Mouse (Mus musculus): ENCODE data around the gene St6gal1. TPM values are rescaled to one million over a fixed set of nuclear protein-coding genes. Genes with fewer than 3 reads are reported as not detected.
"Not testable (repeated sequence)": the region's sequence is repeated elsewhere in the genome, so short reads cannot be mapped to it uniquely, and the experiment has no call there.

St6gal1 gene
- 10 to 100 TPM; 41.4 to 48.5 TPM for total RNA-seq (2021)
- long read RNA-seq, experiment 1, full-length matches to known transcripts: 2 of 36 reads
- long read RNA-seq, experiment 1, partial matches to known transcripts: 29 of 36 reads
- long read RNA-seq, experiment 1, other reads (novel, unspliced or antisense): 5 of 36 reads
- long read RNA-seq, experiment 2, full-length matches to known transcripts: 17 of 24 reads
- long read RNA-seq, experiment 2, partial matches to known transcripts: 1 of 24 reads
- long read RNA-seq, experiment 2, other reads (novel, unspliced or antisense): 6 of 24 reads

DNA sequence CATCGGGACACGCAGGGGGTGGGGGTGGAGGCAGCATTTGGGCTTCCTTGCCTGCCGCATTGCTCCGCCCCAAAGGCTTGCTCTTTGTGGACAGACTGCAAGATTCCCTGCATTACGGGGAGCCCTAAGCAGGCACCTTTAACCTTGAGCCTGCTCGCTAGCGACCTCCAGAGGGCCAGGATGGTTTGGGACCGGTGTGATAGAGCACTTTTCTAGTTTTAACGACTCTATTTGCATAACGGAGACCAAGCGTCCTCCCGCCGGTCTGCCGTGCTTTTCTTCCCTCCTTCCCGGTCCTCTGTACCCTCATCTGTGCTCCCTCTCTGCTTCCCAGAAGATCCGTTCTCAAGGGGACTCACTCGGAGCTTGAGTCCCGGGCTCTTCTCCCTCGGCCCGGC lies at the start of gene St6gal1:
Gene St6gal1 (plus strand): TSS at position 70 of the 398 bp plus-strand sequence.
- peak; percentile 92 for DNase-seq

DNA sequence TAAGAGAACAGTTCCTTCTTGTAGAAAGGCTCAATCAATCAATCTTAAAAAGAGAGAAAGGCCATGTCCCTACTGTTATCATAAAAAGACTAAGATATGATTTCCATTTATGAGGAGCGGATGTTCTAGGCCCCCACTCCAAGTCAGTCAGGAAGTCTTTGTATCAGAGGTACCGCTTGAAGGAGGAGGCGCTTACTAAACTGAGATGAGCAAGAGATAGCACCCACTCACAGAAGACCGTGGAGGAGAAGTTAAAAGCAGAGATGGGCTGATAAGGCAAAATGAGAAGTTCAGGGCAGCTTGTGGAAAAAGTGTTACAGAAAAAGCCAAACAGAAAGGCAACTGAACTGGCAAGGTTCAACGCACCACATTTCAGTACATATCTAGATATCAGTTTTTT lies 49.7 kb upstream of the St6gal1 start:
- DNase-seq: no peak

DNA sequence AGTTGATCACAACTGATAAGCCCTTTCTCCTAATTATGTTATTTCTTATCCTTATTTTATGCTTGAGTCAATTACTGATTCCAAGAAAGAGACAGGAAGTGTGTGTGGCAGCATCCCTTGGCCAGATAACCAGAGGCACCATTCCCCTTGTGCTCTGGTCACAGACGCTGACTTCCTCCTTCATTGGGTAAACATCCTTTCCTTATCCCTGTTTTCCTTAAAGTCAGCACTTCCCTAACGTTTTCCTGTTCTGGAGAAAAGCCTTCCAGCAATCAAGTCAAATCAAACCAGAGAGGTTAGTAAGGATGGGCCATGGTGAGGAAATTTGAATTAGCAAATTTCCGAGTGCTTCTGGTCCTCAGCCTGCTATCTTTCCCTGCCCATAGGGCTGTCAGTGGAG lies 48.6 kb upstream of the St6gal1 start:
- no peak for DNase-seq

DNA sequence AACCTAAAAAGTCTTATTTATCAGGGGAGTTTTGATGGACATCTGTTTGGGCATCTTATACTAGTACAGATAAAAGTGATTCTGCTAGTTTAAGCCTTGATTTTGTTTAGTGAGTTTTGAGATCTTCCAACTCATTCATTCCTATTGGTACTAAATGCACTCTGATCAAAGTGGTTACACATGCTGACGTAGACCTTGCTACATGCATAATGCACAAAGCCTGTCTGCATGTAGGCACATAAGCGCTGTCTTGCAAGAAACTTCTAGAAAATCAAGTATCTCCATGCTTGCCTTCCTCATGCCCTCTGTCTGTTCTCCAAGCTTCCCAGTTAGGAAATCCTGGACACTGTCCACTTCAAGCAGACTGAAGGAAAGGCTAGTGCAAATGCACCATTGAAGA lies 46.7 kb upstream of the St6gal1 start:
- no peak for DNase-seq

DNA sequence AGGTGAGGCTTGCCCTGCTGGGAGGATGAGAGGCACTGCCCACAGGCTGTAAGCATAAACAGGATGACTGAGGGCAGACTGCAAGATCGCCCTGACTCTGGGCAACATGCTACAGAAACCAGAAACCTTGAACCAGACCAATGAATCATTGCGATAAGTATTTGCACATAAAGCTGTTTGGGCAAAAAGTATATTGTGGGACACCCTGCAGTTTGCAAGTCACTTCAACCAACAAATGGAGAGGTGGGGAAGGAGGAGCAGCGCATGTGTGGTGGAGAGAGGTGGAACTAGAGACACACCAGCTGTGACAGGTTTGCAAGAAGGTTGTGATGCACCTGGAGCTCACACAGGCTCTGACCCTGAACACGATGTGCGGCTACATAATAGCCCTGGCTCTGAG lies 45.7 kb upstream of the St6gal1 start:
- peak; percentile 18 for DNase-seq

DNA sequence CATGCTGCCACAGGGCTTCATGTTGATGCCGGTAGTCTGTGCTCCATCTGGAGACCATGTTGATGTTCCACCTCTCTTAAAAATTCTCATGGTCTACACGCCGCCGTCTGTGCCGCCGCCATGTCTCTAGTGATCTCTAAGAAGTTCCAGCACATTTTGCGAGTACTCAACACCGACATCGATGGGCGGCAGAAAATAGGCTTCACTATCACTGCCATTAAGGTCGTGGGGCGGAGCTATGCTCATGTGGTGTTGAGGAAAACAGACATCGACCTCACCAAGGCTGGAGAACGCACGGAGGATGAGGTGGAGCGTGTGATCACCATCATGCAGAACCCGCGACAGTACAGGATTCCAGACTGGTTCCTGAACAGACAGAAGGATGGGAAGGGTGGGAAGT lies 45.1 kb upstream of the St6gal1 start:
- DNase-seq: not testable (repeated sequence)

DNA sequence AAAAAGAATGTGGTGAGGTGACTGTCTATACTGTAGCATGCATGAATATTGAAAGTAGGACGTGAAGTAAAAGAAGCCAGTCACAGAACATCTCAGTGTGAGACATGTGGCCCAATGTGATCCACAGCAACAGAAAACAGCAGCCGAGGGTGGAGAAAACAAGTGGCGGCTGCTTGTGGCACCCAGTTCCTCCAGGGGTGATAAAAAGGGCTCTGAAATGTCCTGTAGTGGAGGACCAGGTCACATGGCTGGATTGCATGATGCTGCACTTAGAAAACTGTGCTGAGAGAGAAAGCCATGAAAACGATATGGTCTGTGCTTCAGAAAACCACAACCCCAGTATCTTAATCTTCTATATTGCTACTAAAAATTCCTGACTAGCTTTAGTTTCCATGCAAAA lies 43.5 kb upstream of the St6gal1 start:
- no peak for DNase-seq

DNA sequence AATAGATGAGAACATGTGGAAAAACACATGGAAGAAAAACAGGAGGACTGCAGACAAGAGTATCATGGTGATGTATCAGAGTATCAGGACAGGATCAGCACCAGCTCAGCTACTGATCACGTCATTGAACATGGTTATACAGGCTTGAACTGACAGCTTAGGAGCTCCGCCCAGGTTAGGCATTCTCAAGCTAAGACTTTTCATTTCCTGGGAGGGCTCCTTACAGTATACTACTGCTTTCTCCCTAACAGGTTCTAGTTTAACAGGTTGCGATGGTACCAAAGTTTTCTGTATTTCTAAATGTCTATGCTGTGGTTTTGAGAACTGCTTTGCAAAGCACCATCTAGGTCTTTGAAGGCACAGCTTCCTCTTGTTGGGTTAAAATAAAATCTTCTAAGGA lies 43.1 kb upstream of the St6gal1 start:
- no peak for DNase-seq

DNA sequence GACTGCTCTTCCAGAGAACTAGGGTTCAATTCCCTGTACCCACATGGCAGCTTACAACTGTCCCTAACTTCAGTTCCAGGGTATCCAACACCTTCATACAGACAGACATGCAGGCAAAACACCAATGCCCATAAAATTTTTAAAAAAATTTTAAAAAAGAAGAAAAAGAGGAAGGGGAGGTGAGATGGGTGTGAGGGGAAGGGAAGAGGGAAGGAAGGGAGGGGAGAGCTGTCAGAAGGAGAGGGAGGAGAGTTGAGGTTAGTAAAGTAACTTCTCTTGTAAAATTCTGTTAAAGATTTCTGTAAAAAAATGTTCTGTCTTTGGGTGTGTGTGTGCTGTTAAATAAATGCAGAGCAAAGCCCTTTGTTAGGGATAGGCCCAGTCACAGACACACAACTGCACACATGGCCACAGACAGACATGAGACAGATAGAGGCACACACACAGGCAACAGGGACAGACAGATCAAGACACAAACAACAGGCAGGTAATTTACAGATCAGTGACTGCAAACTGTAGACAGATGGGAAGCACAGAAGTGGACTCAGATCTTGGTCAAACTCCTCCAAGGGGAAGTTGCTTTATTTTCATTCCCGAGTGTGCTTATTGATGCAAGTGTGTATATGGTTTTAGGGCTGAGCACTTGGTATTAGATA lies 42.5 kb upstream of the St6gal1 start:
- no peak for DNase-seq

DNA sequence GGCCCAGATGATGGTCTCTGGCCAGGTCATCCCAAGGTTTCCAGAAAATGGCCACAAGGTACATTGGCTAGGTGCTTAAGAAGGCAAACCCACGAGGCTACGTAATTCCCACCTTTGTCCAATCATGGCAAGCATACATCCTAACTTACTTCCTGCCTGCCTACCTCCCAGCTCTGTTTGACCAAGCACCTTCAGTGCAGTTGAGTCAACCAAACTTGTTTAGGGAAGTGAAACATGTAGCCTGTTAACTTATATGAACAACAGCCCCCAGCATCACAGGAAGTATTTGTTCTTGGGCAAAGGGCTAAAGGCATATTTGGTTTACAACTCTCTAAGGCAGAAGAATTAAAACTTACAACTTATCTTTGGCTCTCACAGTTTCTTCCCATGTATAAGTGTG lies 38.7 kb upstream of the St6gal1 start:
- DNase-seq: no peak

DNA sequence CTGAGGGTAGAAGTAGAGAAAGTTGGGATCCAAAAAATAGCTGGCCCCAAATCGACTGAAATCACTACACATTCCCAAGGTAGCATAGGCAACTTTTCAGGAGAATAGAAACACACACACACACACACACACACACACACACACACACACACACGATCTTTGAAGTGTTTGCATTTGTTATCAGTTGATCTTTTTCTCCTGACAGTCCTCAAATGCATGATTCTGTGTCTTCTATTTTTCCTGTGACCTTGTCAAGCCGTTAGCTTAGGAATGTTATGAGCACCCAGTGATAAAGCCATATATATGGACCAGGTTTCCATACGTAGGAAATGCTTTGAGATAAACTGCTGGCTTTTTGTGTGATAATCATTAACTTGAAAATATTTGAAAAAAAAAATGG lies 38.1 kb upstream of the St6gal1 start:
- no peak for DNase-seq

DNA sequence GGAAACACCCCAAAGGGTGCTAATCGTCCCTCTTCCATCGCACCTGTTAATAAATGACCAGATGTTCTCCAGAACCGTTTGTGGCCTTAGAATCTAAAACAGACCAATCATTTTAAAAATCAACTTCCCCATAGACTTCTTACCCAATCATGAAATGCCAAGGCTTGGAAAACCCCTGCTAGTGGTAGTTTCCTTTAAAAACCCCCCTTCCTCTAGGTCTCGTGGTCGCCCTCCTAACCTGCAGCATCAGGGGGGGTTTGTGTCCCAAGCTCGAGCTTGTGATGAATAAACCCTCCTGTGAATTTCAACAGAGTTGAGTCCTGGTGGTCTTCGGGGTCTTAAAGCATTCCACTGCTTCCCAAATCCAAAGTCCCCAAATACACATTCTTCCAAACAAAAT lies 36.6 kb upstream of the St6gal1 start:
- no peak for DNase-seq

DNA sequence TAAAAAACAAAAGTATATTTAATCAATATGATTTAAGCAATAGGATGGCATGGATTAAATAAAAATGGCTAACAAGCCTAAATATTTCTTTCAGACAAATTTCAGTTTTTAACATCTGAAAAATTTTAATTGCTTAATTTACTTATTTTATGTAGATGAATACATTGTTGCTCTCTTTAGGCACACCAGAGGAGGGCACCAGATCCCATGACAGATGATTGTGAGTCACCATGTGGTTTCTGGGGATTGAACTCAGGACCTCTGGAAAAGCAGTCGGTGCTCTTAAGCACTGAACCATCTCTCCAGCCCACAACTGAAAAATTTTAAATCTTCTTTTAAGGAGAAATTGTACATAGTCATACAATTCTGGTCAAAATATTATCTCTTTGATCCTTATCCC lies 34.9 kb upstream of the St6gal1 start:
- no peak for DNase-seq

DNA sequence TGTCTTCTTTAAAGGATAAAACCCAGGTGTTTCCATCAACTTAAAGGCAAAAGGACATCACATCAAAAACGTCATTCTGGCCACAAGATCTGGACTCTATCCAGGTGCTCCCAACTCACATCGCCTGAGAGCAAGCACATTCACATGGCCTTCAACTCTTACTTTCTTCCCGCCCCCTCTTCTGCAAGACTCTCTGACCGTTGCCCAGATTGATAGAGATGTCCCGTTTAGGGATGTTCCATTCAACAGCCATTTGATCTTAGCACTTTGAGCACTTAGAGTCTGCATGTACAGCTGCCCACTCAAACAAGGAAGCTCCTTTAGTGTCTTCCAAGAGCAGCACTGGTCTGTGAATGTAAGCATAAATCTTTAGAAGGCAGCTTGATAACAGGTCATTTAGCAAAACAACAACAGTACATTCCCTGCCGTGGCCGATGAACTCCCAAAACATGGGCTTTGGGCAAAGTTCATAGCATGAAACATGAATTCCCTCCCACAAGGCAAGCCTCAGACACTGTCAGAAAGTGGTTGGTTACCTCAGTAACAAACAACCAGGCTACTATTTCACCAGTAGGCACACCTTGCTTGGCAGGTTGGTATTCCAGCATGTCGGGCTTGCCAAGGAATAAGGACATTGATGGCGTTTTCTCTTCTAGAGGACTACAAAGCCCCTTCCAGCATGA lies 32.8 kb upstream of the St6gal1 start:
- DNase-seq: no peak

DNA sequence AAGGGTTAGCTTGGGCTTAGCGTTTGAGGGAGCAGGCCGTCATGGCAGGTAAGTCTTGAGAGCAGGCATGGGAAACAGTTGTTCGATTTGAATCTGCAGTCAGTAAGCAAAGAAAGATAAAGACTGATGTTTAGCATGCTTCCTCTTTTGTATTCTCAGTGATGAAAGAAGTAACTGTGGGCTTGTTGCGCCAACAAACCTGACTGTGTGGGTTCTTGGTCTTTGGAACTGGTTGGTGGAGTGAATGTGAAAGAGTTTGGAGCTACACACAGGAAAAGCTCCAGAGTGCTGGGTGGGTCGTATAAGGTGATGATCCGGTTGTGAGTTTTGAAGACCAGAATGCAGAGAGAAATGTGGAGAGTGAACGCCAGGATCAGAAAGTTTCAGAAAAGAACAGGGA lies 28.9 kb upstream of the St6gal1 start:
- no peak for DNase-seq

DNA sequence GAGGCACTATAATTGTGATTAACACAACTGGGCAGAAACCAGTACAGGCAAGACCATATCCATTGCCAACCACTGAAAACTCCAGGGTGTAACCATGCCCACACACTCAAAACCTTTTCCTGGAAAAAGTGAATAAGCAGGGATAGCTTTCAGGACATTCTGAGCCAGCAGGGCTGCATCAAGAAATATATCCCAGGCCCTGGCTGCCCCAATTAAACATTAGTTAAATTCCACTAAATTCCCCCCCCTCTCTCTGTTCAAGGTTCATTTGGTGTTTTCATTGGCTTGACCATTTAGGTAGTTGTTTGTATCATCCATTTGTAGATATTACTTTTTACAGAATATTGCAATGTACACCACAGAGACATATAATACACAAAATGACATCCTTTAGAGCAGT lies 28.2 kb upstream of the St6gal1 start:
- DNase-seq: no peak

DNA sequence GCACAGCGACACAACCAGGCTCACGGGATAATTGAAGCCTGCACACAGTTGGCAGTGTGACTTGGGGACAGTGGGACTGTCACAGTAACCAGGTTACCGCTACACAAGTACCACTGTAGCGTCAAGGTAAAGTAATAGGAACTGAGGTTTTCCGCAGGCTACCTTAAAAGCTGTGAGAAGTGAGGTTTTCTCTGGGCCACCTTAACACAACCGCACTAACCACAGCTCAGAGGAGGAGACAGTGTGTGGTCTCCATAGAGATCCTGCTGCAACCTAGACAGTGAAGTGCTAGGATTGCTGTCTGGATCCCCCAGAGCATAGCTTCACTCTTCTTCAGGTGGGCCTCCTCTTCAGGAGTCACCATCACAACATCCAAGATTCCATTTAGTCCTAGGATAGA lies 27.7 kb upstream of the St6gal1 start:
- no peak for DNase-seq

DNA sequence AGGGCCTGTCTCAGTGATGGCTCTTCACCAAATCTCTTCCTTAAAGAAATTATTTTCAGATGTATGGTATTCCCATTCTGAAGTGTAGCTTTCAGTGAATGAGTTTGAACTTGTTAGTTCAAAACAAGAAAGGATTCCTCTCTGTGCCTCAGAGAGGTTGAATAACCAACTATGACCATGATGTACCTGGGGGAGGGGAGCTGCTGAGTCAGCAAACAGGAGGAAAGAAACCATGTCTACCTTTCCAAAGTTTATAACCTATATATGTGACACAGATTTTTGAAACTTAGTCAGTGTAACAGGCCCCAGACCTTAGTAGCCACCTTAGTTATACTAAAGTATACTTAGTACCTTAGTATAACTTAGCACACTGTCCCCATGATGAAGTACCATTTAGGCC lies 23.0 kb upstream of the St6gal1 start:
- DNase-seq: no peak

DNA sequence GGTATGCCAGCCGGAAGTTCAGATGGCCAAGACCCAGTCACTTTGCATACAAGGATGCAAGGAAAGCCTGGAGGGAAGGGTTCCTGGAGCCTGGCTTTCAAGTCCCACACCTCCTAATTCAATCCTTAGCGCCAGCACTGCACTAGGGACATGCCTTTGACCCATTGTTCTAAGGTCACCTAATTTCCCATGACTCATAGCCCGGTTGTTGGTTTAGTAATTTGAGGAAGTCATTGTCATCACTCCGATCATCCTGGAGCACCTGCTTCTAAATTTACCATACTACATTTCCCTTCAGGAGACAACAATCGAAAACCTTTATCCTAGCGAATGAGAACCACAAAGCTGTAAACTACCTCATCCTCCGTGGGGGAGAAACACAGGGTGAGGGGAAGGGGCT lies 10.2 kb upstream of the St6gal1 start:
- no peak for DNase-seq

DNA sequence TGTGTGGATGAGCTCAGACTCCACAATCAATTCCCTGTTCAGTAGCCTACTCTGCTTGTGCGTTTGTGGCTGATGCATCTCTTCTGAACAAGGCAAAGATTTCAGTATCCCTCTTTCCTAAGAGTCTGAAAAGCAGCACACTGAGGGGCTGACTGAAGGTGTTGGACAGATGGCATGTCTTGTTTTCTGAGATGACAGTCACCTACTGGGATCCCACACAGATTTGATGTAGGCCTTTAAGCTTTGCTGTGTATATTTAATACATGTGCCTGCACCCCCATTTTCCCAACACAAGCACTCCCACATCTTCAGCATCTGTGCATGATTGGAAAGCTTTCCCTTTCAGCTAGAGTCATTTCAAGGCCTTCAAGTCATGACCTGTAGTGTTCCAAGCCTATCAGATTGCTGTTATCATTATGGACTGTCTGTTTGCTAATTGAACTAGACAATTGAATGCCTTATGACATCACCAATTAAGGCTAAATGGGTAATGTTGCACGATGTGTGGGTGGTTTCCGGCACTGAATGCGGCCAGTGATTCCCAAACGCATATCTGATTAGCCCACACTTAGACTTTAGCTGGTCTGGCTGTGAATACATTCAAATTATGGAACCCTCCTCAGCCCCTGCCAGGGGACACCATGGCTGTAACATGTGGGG lies 9.2 kb upstream of the St6gal1 start:
- no peak for DNase-seq

DNA sequence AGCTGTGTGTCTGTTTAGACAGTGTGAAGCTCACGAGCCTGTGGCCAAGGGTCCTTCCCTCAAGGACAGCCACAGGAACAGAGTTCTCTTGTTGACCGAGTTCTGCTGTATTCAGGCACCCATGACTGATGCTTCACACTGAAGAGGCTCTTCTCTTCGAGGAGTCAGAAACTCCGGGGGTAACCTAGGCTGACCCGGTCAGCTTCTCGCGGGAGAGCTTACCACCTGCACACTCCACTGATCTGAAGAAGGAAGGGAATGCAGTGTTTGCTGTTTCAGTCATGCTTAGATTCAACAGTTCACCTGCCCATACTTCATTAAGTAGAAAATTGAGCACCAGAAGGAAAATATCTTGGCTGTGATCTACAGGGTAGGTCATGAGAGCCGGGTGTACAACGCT lies 8.2 kb upstream of the St6gal1 start:
- DNase-seq: no peak

DNA sequence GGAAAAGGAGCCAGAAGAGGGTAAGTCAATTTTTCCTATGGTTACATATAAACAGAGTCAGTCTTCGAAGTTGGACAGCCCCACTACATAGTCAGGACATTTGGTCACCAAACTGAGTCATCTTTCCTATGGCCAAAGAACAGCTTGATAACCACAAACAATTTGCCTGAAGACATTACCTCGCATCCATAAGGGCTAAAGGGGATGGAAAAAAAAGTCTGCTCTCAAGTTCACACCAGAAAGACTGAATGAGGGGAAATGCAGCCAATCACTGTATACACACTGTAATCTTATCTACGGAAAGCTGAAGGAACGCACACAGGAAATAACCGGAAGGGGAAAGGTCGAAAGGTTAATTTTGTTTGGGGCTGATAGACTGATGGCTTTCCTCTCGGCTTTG lies 6.2 kb upstream of the St6gal1 start:
- DNase-seq: no peak

DNA sequence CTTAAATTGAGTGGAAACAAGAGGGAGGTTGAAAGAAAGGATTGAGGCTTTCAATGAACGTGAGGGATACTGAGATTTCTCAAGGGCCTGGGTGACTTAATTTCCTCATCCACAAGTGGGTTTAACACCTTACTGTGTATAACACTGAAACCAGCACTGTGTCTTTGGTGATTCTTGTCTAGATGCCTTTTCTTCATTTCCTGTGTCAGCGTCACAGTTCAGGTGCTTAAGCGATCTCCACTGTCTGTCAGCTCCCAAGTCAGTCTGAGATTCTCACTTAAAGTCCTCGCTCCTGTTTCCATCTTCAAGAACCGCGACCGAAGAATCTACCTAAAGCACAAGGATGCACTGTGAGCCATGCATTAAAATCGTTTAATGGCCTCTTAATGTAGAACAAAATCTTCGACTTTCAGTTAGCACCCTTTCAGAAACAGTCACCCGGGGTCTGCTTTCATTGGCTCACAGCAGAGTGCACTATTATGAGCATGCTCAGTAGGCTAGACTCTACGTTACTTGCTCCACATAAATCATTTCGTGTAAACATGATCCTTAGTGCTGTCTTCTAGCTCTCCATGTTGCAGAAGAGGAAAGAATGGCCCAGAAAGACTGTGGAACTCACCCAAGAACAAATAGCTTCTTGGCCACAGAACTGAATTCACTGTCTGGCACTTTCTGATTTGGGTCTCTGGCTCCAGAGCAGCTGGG lies 1.2 kb upstream of the St6gal1 start:
- DNase-seq: no peak

Data from adrenal gland, postnatal 10 days (tissue).